In genomic region chr16:21074779-21075148, GRCm38 (mm10) we compare ENCODE assay signal across 15 mouse cellular contexts.
DNase-seq lines count a peak whose midpoint lies in the region; ATAC-seq and TF ChIP-seq lines count a peak whose summit lies in the region.
"Had no signal": no experiment of that assay in that cellular context is flagged by ENCODE, and none has a peak within 500 bp of the region (broad histone marks: within the 10 kb centered on the region; RNA-seq: fewer than 3 reads in every experiment).

No protein-coding gene starts in this region.

- ATAC-seq in liver, embryonic 13.5 days (ENCODE audit: low read depth), result no peak
- ATAC-seq in kidney, embryonic 15.5 days (replicated peaks; ENCODE audit: low FRiP score), result 0 out of 2 replicates have a peak, but pooled peaks have one; percentile 36
- ATAC-seq in liver, embryonic 16.5 days (ENCODE audit: low read depth), result no peak

- no peaks in the 10 kb centered on the region for H3K27me3 ChIP-seq in kidney, adult 2 months (replicated peaks; ENCODE audit: control insufficient read depth, insufficient read depth, low read length)
- H3K27me3 ChIP-seq in liver, embryonic 13.5 days, result no peaks in the 10 kb centered on the region
- no peaks in the 10 kb centered on the region for H3K27me3 ChIP-seq in kidney, embryonic 15.5 days
- no peaks in the 10 kb centered on the region for H3K27me3 ChIP-seq in liver, embryonic 16.5 days (ENCODE audit: control insufficient read depth, insufficient read depth, low read depth, low read length)
- H3K27me3 ChIP-seq: embryonic facial prominence, embryonic 15.5 days; hindbrain, embryonic 15.5 days had no signal

- H3K9me3 ChIP-seq in liver, embryonic 13.5 days (replicated peaks), result no peaks in the 10 kb centered on the region
- H3K9me3 ChIP-seq in kidney, embryonic 15.5 days (replicated peaks), result no peaks in the 10 kb centered on the region
- no peaks in the 10 kb centered on the region for H3K9me3 ChIP-seq in liver, embryonic 16.5 days (replicated peaks; ENCODE audit: control insufficient read depth, low read length)
- H3K9me3 ChIP-seq: embryonic facial prominence, embryonic 15.5 days; hindbrain, embryonic 15.5 days had no signal

- WGBS in kidney, adult 2 months, result 35% methylated on average over 5 of the region's 5 CpGs
- 44% methylated on average over 5 of the region's 5 CpGs for WGBS in liver, embryonic 13.5 days (ENCODE audit: insufficient replicate concordance)
- WGBS in kidney, embryonic 15.5 days, result 54% methylated on average over 5 of the region's 5 CpGs
- WGBS in liver, embryonic 16.5 days (ENCODE audit: insufficient replicate concordance), result 38% methylated on average over 5 of the region's 5 CpGs

- no peak overlapping the region for H3K9ac ChIP-seq in liver, embryonic 13.5 days
- no peak overlapping the region for H3K9ac ChIP-seq in kidney, embryonic 15.5 days
- no peak overlapping the region for H3K9ac ChIP-seq in liver, embryonic 16.5 days (ENCODE audit: low read depth, low read length)
- H3K9ac ChIP-seq: embryonic facial prominence, embryonic 15.5 days; hindbrain, embryonic 15.5 days; liver, embryonic 14.5 days had no signal

- H3K27ac ChIP-seq in kidney, adult 2 months (ENCODE audit: insufficient read depth, low read depth, low read length), result no peak overlapping the region
- no peak overlapping the region for H3K27ac ChIP-seq in liver, embryonic 13.5 days
- peak overlapping the region; percentile 51; the same call in 1 of the 2 replicates for H3K27ac ChIP-seq in kidney, embryonic 15.5 days
- H3K27ac ChIP-seq in liver, embryonic 16.5 days (ENCODE audit: low read length), result no peak overlapping the region
- H3K27ac ChIP-seq: embryonic facial prominence, embryonic 15.5 days; hindbrain, embryonic 15.5 days; liver, embryonic 14.5 days; macrophage had no signal

- no peak for TF ChIP-seq POLR2A in kidney, adult 2 months (IDR thresholded peaks at IDR 0.05; ENCODE audit: low read depth, low read length)

- peak; percentile 55 for DNase-seq in kidney, adult 2 months
- no peak for DNase-seq in kidney, adult 18-20 months
- no peak for DNase-seq in liver, embryonic 13.5 days
- no peak for DNase-seq in liver
- DNase-seq in frontal cortex, postnatal 25 days (ENCODE audit: low spot score in 2 of 2), result no peak
- DNase-seq in spleen, adult 12 weeks (ENCODE audit: low spot score), result no peak
- DNase-seq: adrenal gland, postnatal 25 days; right cerebral cortex, adult 18-20 months had no signal

- TF ChIP-seq CTCF in kidney, adult 2 months (conservative IDR thresholded peaks at IDR 0.05; ENCODE audit: insufficient read depth, insufficient read length, low read depth, low read length), result no peak

- no peaks in the 10 kb centered on the region for H3K36me3 ChIP-seq in kidney, adult 2 months (ENCODE audit: control insufficient read depth, insufficient read depth, low read length)
- H3K36me3 ChIP-seq in liver, embryonic 13.5 days, result no peaks in the 10 kb centered on the region
- no peaks in the 10 kb centered on the region for H3K36me3 ChIP-seq in kidney, embryonic 15.5 days
- H3K36me3 ChIP-seq in liver, embryonic 16.5 days (ENCODE audit: control insufficient read depth, insufficient read depth), result no peaks in the 10 kb centered on the region
- H3K36me3 ChIP-seq: embryonic facial prominence, embryonic 15.5 days; hindbrain, embryonic 15.5 days had no signal

- peak overlapping the region; percentile 38 for H3K4me2 ChIP-seq in liver, embryonic 13.5 days
- peak overlapping the region; percentile 36 for H3K4me2 ChIP-seq in kidney, embryonic 15.5 days
- peak overlapping the region; percentile 30; the same call in 1 of the 2 replicates for H3K4me2 ChIP-seq in liver, embryonic 16.5 days (ENCODE audit: low read depth, low read length)
- H3K4me2 ChIP-seq: embryonic facial prominence, embryonic 15.5 days; heart, embryonic 11.5 days; hindbrain, embryonic 15.5 days had no signal

- H3K4me1 ChIP-seq in kidney, adult 2 months (ENCODE audit: control insufficient read depth, insufficient read depth, low read length), result no peaks in the 10 kb centered on the region; the same call in 1 of the 2 replicates
- H3K4me1 ChIP-seq in liver, embryonic 13.5 days (replicated peaks), result no peaks in the 10 kb centered on the region
- no peaks in the 10 kb centered on the region for H3K4me1 ChIP-seq in kidney, embryonic 15.5 days
- no peaks in the 10 kb centered on the region for H3K4me1 ChIP-seq in liver, embryonic 16.5 days (ENCODE audit: control insufficient read depth, low read depth, low read length)
- H3K4me1 ChIP-seq: embryonic facial prominence, embryonic 15.5 days; hindbrain, embryonic 15.5 days had no signal

- H3K4me3 ChIP-seq in kidney, adult 2 months (ENCODE audit: insufficient read depth, low read depth, low read length), result 0 out of 2 replicates have a peak overlapping the region, but pooled peaks have one; percentile 4
- H3K4me3 ChIP-seq in liver, embryonic 13.5 days (replicated peaks), result no peak overlapping the region; the same call in 1 of the 2 replicates
- H3K4me3 ChIP-seq in kidney, embryonic 15.5 days (replicated peaks), result no peak overlapping the region
- H3K4me3 ChIP-seq in liver, embryonic 16.5 days (ENCODE audit: low read depth, low read length), result no peak overlapping the region
- H3K4me3 ChIP-seq: embryonic facial prominence, embryonic 15.5 days; hindbrain, embryonic 15.5 days had no signal
